Mouse (Mus musculus) heart, adult 11 months (tissue): ENCODE data around the gene Thyn1.

Source experiments
- DNase-seq: peaks from one replicate; pipeline ENCODE4 v3.0.0; 2022

Thyn1 gene

DNA sequence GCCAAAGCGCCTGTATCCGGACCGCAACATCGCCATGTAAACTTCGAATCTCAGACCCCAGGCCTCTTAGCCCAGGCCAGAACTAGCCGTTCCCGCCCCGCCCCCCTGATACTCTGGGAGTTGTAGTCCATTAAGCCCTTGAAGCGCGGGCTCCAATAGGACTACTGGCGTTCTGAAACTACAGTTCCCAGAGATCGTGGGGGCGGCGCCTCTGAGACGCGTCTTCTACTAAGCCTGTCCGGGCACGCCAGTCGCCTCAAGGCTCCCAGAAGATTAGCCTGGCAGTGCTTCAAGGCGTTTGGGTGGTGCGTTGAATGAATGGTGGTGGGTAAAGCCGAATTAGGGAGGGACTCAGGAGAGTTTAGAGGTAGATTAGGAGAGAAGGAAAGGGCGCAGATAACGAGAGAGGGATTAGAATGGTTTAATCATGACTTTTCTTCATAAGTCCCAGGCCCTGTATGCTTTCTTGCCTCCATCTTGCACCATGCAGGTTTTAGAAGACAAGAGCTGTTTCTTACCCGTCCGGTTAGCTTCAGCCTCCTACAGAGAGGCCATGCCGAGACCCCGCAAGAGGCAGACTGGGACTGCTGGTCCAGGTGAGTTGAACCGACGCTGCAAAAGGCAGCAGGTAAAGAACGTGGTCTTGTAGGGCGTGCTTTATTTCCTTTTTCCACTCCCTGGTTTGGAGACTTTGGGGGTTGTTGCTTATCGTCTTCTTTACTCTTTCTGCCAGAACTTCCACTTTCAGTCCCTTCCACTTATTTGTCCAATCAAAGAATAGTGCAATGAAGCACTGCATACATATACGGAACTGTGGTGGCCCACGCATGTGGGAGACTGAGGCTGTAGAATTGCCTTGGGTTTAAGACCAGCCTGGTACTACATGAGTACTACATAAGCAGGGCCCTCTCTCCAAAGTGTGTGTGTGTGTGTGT is at the start of gene Thyn1, which contains the start of gene Acad8:
Gene Thyn1, plus strand, starts transcription at position 250 of the 935 bp plus-strand sequence.
Gene Acad8, minus strand, starts transcription at position 106 of the 935 bp plus-strand sequence.
- DNase-seq = peak; percentile 100

DNA sequence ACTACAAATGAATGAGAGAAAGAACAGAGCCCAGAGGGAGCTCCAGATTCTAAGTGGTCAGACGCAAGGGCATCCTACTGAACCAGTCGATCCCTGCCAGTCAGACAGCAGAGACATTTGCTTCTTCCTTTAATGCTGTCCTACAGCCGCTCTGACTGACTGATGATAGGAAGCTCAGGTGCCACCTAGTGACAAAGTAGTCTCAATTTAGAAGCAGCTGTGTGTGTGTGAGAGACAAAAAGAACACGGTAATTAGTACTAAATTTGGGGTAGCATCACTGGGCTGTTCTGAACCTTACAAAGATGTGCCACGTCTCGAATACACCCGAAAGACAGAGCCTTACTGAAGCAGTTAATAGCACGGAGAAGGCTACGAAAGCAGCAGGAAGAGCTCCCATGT is 21.8 kb upstream of the Thyn1 start:
- no peak for DNase-seq

DNA sequence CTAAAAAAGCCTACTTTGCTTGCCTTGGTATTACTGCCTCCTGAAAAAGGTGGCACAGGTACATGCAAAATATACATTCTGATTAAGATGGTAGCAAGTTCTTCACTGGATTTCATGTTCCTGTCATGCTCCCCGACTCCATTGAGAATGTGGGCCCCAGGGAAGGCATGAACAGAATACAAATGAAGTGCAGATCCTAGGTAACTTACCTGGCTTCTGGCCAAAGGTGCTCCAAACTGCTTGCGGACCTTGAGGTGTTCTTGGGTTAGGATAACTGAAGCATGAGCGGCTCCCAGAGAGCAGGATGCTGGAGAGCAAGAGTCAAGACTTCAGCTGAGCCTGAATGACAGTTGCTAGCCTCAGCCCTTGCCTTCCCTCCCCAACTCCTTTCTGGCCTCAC is 20.7 kb upstream of the Thyn1 start:
- DNase-seq = no peak

DNA sequence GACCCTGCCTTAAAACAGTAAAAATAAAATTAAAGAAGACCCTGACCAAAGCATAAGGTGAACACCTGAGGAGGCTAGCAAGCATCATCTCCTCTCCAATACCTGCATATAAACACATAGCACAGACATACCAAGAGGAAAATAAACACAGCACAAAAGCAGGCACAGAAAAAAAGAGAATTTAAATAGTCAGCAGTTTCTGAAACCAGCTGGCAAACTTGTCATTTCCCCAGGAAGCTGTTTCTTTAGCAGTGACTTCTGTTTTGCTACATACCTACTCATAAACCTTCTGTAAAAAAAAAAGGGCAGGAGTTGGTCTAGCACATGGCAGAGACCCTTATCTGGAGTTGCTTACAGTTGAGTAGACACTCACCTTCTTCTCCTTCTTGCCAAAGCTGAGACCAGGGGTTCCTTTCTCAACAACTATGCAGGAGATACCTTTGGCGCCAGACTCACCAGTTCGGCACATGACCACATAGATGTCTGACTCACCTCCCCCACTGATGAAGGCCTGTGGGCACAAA is 14.4 kb upstream of the Thyn1 start:
- peak; percentile 74 for DNase-seq

DNA sequence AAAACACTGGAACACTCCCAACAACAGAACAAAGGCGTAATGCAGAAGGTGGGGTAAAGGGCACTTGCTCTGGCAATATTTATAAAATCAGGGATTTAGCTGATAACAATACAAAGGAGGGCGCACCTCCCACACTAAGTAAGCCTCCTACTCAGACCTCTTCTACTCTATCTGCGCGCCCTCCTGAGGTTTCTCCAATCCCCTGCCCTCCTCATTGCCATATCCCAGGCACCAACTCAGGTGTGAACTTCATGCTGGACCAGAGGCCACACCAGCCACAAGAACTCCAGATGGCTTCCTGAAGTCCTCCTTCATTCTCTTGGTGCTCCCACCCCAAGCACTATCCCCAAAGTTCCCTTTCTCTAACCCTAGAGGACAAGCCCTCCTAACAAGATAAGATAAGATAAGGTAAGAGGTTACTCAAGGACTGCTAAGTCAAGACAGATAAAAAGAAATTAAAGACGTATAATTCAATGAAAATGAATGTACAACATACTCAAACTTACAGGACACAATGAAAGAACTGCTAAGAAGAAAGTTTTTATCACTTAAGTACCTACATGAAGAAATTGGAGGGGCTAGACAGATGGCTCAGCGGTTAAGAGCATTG is 13.7 kb upstream of the Thyn1 start:
- DNase-seq = peak; percentile 65

DNA sequence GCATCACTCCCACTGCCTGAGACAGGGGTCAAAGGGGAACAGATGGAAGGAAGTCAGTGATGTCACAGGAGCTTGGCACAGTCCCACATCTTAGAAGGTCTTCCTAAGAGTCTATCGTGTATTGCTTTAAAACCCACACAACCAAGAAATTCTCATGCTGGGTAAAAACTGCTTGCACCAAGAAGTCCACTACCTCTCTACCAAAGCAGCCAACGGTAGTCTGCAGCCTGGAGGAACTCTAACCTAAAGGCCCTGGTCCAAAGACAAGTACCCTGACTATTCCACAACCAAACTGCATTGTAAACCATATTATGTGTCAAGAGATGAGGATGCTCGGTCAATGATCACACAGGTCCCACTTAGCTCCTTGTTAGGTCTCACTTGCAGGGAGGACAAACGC is 9.3 kb upstream of the Thyn1 start:
- DNase-seq = peak; percentile 83

DNA sequence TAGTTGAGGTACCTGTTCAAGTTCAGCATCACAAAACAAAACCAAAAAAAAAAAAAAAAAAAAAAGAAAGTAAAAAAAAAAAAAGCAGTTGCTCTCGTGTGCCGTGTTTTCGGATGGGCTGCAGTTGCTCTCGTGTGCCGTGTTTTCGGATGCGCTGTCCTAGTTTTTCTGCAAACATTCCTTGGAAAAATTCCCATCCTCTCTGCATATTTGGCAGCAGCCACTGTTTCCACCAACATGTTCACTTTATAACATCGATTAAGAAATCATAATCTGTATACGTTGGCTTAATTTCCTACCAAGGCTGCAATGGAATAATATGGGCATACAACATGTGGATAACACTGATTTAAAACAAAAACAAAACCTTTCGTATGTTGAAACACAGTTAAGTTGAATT is 6.4 kb upstream of the Thyn1 start:
- DNase-seq = peak; percentile 24

DNA sequence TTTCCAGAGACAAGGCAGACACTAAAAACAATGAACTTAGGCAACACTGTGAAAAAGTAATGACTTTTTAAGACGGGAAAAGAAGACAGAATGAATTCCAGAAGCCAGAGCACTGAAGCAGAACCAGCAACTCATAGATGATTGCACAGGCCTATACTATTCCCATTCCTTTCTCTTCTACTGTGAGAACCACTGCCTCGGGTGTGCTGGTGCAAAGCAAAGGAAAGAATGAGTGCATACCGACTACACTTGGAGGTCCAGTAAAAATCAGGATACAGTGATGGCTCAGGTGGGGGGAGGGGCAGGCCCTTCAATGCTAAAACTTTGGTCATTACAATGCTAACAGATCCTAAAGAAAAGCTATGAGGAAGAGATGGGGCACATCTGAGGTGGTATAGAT is 5.6 kb upstream of the Thyn1 start:
- DNase-seq = peak; percentile 71

DNA sequence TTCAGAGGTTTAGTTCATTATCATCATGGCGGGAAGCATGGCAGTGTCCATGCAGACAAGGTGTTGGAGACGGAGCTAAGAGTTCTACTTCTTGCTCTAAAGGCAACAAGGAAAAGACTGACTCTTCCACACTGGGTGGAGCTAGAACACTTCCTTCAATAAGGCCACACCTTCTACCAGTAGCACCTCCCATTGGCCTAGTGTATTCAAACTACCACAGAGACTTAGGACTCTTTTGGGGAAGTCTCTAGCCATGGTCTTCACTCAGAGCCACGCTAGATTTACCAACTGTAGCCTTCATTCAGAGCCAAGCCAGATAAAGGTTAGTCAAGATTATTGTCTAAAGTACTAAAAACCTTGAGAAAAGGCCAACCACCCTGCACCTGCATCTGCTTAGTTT is 2.4 kb upstream of the Thyn1 start:
- DNase-seq = peak; percentile 90

DNA sequence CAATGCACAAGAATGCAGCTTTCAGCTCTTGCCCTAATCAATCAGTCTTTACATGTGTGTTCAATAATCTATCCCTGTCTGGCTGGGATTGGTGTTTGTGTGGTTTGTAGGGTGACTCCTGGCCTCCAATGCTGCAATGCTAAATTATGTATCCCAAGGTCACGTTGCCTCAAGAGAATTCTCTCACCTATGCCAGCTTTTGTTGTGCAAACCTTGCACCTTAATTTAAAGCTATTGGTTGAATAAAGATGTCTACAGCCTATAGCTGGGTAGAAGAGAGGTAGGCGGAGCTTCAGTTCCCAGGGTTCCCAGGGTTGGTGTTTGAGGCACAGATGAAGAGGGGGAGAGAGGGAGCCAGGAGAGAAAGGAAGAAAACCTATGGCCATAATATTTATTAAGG is 2.0 kb upstream of the Thyn1 start:
- DNase-seq = peak; percentile 52

DNA sequence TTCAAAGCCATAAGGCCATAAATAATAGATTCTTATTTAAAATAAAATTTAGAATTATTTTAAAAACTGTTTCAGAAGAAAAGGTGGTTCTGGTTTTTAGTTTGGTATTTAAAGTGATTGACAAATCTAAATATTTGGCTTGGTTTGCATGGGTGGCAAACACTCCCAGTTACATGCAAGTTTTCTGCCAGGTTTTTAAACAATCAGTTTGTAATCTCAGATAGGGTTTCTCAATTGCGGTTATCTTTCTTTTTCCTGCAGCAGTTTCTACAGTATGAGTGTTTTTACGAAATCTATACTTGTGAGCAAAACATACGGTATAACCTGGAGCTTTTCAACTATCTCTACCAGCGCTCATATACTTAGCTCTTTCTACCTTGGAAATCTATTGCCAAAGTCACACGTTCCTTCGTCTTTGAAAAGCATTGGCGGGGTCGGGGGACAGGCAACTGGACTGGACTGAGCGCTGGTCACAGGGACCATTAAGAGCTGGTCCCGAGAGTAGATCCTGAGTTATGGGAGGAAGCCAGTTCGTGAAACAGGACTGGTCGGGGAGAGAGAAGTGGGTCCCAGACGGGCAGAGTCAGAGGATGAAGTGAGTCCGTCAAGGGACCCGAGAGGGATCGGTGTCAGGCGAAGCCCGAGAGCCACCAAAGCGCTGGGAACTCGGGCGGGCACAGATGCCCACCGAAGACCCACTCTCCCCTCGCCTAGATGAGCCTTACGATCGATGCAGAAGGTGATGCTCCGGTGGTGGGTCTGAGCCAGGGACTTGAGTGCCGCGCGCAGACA is 645 bp upstream of the Thyn1 start:
- no peak for DNase-seq

DNA sequence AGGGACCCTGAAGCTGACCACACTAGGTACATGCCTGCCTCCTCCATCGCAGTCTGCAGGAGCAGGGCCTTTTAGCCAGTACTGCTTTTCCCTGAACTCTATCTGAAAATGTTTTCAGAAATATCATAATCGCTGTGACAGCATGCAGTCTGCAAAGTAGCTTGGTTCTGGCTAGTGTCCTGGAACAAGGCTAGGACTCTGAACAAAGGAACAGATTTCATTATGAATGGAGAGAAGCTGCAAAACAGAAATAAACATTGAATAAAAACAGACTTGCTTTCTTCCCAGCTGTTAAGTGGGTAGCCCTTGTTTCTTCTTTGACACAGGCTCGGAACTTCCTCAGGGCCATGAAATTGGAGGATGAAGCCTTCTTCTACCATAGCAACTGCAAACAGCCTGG is 5.7 kb downstream of the Thyn1 start:
- DNase-seq = peak; percentile 79

DNA sequence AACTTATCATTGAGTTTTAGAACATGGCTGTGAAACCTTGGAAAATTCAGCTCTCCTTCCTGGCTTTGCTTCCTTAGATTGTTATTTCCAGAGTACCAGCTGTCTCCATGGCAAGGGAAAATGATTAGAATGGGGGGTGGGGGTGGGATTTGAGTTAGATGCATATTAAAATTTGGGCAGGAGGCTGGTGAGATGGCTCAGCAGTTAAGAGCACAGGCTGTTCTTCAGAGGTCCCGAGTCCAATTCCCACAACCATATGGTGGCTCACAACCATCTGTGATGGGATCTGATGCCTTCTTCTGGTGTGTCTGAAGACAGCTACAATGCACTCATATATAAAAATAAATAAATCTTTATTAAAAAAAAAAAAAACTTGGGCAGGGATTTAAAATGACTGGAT is 6.4 kb downstream of the Thyn1 start:
- peak; percentile 29 for DNase-seq

DNA sequence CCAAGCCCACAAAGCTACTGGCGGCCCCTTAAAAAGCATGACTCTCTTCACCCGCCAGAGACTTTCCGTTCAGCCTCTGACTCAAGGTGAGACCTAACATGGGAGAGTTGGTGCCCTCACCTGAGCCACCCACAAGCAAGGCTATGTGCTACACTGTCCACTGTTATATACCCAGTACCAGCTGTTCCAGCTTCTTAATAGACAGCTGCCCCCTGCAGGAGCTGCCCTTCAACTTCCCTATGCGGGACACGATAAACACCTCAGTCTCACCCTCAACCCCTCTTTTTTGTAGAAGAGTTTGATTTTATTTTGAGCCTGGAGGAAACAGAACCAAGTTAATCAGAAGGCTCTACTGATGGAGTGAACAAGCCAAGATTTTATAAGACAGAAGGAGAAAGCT is 7.4 kb downstream of the Thyn1 start:
- DNase-seq = peak; percentile 76

DNA sequence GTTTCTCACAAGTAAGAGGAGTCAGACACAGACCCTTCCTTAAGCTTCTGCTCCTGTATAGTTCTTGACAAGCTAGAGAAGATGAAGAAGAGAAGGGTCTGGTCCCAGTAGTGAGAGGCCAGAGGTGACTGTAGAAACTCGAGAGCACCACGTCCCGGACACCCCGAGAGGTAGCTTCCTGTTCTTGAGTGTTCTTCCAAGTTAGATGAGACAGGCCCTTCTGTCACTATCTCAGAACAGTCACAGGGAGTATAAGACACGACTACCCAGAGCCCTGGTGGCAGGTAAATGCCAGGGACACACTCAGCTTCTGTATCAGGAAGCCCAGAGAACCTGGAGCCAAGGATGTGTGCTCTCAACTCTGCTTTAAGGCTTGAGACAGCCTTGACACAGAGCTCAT is 9.7 kb downstream of the Thyn1 start:
- DNase-seq = no peak

DNA sequence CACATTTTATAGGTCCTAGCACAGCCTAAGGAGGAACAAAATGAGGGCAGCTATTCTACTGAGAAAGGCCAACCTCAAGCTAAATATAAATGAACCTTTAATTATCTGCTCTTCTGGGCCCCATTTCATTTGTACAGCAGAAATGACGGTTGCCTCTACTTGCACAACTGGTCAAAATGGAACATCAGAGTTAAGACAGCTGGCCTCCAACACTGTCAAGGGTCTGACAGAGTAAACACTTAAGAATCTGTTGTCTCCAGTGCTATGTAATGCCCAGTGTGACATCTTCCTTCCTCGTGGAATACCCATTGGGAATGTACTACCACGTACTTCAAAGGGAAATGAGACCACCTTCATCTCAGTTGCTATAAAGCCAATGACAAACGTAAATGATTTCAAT is 12.1 kb downstream of the Thyn1 start:
- no peak for DNase-seq

DNA sequence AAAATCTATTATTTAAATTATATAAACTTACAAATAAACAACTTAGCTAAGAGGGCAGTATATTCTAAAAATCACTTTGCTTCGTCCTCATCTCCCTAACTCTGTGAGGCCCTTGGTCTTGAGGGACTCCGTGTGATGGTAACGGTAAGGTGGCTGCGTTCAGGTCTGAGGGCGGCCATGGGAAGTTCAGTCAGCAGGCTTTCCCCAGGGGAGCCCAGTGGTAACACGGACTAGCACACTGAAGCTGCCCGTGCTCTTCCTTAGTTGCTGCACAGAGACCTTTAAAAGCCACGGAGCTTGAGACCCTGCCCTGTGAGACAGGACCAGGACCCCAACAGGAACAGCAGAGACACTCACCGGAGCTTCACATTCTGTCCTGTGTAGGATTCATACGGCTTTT is 19.5 kb downstream of the Thyn1 start:
- DNase-seq = no peak

DNA sequence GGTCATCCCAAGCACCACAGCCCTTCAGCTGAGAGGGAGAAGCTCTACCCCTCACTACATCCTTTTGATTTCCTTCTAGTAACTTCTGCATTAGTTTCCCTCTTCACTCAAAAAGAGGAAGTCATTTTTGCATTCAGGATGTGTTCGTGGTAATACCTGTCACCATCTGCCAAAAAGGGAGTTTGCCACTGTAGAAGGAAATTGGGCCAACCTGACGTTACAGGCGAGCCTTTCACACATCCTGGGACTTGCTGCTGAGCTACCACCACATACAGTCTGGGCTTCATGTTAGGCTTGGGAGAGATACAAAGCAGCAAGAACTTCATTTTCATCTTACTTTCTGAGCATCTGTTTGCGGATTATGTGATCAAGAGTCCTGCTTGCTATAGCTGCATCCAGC is 24.2 kb downstream of the Thyn1 start:
- no peak for DNase-seq

DNA sequence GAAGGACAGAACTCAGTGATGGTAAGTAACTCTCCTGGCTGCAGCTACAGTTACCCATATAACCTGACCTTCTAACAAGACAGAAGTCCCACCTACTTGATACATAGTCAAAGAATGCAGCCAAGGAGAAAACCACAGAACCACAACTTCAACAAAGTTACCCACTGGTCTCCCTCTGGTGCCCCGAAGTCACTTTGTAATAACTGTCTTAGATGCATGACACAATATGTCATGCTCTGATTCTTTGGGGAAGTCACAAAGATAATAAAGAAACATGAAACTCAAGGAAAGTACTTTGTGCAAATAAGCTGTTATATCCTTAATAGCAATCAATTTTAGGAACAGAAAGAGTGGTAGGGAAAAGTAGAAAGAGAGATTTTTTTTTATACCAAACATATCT is 27.2 kb downstream of the Thyn1 start:
- DNase-seq = no peak

DNA sequence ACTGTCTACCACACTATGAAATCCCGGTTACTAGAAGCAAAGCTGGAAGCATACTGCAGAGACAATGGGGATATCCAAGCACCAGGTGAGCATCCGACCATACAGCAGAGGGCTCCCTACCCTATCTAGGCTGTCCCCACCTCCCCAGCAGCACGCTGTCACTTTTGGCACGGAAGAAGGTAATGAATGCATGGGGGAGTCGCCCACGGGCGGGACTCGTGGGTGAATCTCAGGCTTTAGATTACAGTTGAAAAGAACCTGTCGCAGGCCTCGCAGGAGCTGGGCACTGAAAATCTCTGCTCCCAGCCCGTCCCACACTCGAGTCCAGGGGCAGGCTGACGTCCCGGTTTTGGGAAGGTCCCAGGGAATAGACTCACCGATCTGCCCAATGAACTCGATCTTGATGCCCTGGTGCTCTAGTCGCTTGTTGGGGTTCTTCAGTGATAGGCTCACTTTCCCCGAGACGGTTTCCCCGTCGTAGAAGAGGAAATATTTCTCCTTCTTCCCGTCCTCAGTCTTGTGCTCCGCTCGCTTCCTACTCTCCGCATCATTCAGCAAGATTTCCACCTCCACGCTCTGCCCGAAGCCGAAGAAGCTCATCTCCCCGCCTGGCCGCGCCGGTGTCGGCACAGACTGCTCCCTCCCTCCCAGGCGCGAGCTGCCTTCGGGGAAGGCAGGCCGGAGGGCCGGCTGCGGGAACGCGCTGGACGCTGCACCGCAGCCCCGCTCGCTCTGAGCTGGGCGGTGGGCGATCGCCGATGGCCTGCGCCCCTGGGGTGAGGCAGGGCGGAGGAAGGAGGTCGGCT is 29.7 kb downstream of the Thyn1 start:
- DNase-seq = peak; percentile 96

DNA sequence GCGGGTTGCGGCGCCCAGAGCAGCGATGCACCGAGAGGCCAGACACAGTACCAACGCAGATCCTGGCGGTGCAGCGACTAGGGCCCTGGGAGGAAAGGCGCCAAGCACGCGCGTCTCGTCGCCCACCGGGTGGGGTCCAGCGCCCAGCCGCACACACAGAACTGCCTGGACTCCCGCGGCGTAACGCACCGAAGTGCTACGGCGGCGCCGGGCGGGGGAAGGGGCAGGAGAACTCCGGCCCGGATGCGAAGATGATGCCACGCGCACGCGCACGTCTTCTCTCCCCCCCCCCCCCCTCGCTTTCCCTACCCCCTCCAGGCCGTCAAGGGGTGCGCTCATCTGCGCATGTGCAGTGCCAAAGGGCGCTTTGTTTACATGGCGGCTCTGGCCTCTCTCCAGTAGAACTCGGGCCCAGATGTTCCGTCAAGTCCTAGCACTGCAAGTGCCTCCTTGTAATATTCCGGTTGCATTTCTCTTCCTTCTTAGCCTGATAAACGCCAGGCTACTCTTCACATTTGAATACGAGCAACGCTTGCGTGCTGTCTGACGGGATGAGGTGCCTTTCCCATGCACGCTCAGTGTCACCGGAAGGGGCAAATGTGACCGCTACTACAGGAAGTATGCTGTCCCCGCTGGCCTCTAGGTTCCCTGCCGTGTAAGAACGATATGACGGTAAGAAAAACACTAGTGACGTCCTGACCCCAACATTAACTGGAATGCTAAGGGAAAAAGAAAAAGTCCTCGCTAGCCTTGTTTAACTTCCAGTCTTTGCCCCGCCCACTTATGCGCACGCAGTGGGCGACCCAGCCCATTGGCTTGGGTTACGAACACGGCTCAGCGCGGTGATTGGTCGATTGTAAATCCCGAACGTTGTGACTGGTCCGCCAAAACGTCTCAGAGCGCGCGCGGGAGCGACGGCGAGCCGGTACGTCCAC is 30.6 kb downstream of the Thyn1 start, which contains the start of the genes Vps26b and Ncapd3:
Gene Vps26b, minus strand, starts transcription at position 238 of the 935 bp plus-strand sequence.
Gene Ncapd3, plus strand, starts transcription at position 348 of the 935 bp plus-strand sequence.
- peak; percentile 100 for DNase-seq
